Mouse (Mus musculus): Measurements from ENCODE around the gene Tnfrsf21.

DNA sequence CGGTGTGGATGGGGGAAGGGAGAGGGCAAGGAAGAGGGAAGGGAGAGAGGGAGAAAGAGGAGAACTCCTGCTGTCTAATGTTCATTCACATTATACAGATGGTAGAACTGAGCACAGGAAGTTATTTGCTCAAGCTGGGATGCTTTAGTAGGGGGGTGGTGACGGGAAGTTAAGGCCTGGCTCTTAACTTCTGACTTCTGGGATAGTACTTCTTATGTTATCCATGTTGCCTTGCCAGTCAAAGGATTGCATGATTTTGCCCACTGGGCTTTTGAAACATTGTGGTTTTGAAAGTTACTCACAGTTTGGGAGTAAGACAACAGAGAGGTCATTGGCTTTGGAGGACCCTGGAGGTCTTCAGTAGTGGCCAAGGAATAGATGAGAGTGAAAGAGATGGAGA, 34.3 kb downstream of the Tnfrsf21 start:
- TF ChIP-seq CTCF (IDR thresholded peaks at IDR 0.05; ENCODE audit: extremely low read depth, insufficient read depth, insufficient read length, insufficient replicate concordance) = no peak
- TF ChIP-seq POLR2A (IDR thresholded peaks at IDR 0.05; ENCODE audit: low read depth, low read length) = no peak
